In the genomic region with DNA sequence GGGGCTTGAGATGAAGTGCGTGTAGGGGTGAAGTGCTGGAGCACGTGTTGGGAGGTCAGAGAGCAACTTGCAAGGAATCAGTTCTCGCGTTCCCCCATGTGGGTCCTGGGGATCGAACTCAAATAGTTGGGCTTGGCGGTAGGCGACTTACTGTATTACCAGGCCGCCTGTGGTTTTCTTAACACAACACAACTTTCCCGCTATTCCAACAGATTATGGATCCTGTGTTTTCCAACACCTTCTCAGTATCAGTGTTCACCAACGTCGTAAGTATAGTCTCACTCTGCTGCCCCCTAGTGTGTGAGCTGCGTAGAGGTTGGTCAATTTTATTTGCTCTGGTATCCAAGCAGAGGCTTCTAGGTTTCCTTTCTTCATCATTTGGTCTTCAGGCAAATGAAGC, we compare ENCODE assay signal across 9 mouse cellular contexts. TPM values are rescaled to one million over a fixed set of nuclear protein-coding genes. Genes with fewer than 3 reads are reported as not detected.
DNase-seq lines count a peak whose midpoint lies in the region; ATAC-seq lines count a peak whose summit lies in the region.
"Had no signal": no experiment of that assay in that cellular context is flagged by ENCODE, and none has a peak within 500 bp of the region (broad histone marks: within the 10 kb centered on the region; RNA-seq: fewer than 3 reads in every experiment).

No protein-coding gene starts in this region.

- no peaks in the 10 kb centered on the region for H3K36me3 ChIP-seq in heart, embryonic 12.5 days
- H3K36me3 ChIP-seq in embryonic facial prominence, embryonic 10.5 days (replicated peaks): no peaks in the 10 kb centered on the region
- no peaks in the 10 kb centered on the region for H3K36me3 ChIP-seq in midbrain, embryonic 14.5 days (ENCODE audit: control insufficient read depth, insufficient read depth, low read length)
- H3K36me3 ChIP-seq: neural tube, embryonic 12.5 days had no signal

- 42% methylated on average over 12 of the region's 12 CpGs for WGBS in heart, embryonic 12.5 days
- WGBS in embryonic facial prominence, embryonic 10.5 days: 50% methylated on average over 12 of the region's 12 CpGs
- 46% methylated on average over 12 of the region's 12 CpGs for WGBS in midbrain, embryonic 14.5 days

- no peaks in the 10 kb centered on the region for H3K9me3 ChIP-seq in heart, embryonic 12.5 days (replicated peaks)
- no peaks in the 10 kb centered on the region for H3K9me3 ChIP-seq in embryonic facial prominence, embryonic 10.5 days
- H3K9me3 ChIP-seq in midbrain, embryonic 14.5 days (ENCODE audit: control insufficient read depth, low read length): no peaks in the 10 kb centered on the region
- H3K9me3 ChIP-seq: neural tube, embryonic 12.5 days had no signal

- peak; percentile 22 for DNase-seq in heart, adult 8-10 months (ENCODE audit: low spot score)
- peak; percentile 61 to 63 for DNase-seq in B cell, adult 2 months
- DNase-seq in adipocyte (ENCODE audit: low spot score): peak; percentile 51
- peak; percentile 35 for DNase-seq in embryonic facial prominence, embryonic 10.5 days (ENCODE audit: low spot score)
- DNase-seq in kidney, postnatal 36 days: peak; percentile 31 to 70
- DNase-seq in midbrain, embryonic 14.5 days: peak; percentile 79
- peak; percentile 52 for DNase-seq in thymus, postnatal 25 days

- no peak for ATAC-seq in heart, embryonic 12.5 days (ENCODE audit: insufficient number of reproducible peaks, low FRiP score)
- ATAC-seq in midbrain, embryonic 14.5 days (ENCODE audit: low FRiP score, low TSS enrichment): no peak

- no peaks in the 10 kb centered on the region for H3K4me1 ChIP-seq in heart, embryonic 12.5 days (replicated peaks)
- H3K4me1 ChIP-seq in embryonic facial prominence, embryonic 10.5 days: no peaks in the 10 kb centered on the region
- H3K4me1 ChIP-seq in midbrain, embryonic 14.5 days (ENCODE audit: control insufficient read depth, insufficient read depth, low read length): no peaks in the 10 kb centered on the region
- H3K4me1 ChIP-seq: neural tube, embryonic 12.5 days had no signal

- no peak overlapping the region for H3K27ac ChIP-seq in heart, embryonic 12.5 days (ENCODE audit: poor library complexity, severe bottlenecking)
- no peak overlapping the region for H3K27ac ChIP-seq in embryonic facial prominence, embryonic 10.5 days (replicated peaks)
- H3K27ac ChIP-seq in midbrain, embryonic 14.5 days (replicated peaks; ENCODE audit: low read depth, low read length): no peak overlapping the region
- H3K27ac ChIP-seq: neural tube, embryonic 12.5 days had no signal

- no peak overlapping the region for H3K9ac ChIP-seq in heart, embryonic 12.5 days
- H3K9ac ChIP-seq in midbrain, embryonic 14.5 days (replicated peaks; ENCODE audit: low read length): no peak overlapping the region
- H3K9ac ChIP-seq: neural tube, embryonic 12.5 days had no signal

- H3K4me3 ChIP-seq in heart, embryonic 12.5 days: no peak overlapping the region
- no peak overlapping the region for H3K4me3 ChIP-seq in embryonic facial prominence, embryonic 10.5 days
- H3K4me3 ChIP-seq in midbrain, embryonic 14.5 days (replicated peaks; ENCODE audit: low read depth, low read length): no peak overlapping the region
- H3K4me3 ChIP-seq: neural tube, embryonic 12.5 days had no signal

- no peak overlapping the region for H3K4me2 ChIP-seq in heart, embryonic 12.5 days
- no peak overlapping the region for H3K4me2 ChIP-seq in midbrain, embryonic 14.5 days (ENCODE audit: low read length)
- H3K4me2 ChIP-seq: neural tube, embryonic 12.5 days had no signal

- H3K27me3 ChIP-seq in heart, embryonic 12.5 days (replicated peaks): no peaks in the 10 kb centered on the region
- no peaks in the 10 kb centered on the region for H3K27me3 ChIP-seq in embryonic facial prominence, embryonic 10.5 days (replicated peaks; ENCODE audit: low read depth, poor library complexity, severe bottlenecking)
- no peaks in the 10 kb centered on the region for H3K27me3 ChIP-seq in midbrain, embryonic 14.5 days (ENCODE audit: control insufficient read depth, insufficient read depth, low read length)
- H3K27me3 ChIP-seq: neural tube, embryonic 12.5 days had no signal

RNA-seq across cellular contexts. Expression of a gene that starts 8.6 kb away (rescaled TPM):
- 1 to 10 TPM; 3.2 to 4.2 (median 3.5) TPM for total RNA-seq in heart, adult 8-10 months (2022)
- polyA plus RNA-seq in heart, embryonic 12.5 days (2016; fragmentation: Nextera tagmentation; extraction: Ambion mirVana): 0.80 and 0.98 TPM in 2 replicates
- polyA plus RNA-seq in embryonic facial prominence, embryonic 10.5 days (2016; fragmentation: Nextera tagmentation; extraction: Ambion mirVana): 2.4 and 2.5 TPM in 2 replicates
- 17.5 and 20.0 TPM in 2 replicates for polyA plus RNA-seq in midbrain, embryonic 14.5 days (2014; fragmentation: Nextera tagmentation; extraction: Ambion mirVana)

RNA-seq across cellular contexts. Expression of a gene that starts 37.4 kb away (rescaled TPM):
- 10 to 100 TPM; 14.4 to 16.6 (median 15.4) TPM for total RNA-seq in heart, adult 8-10 months (2022)
- 21.8 and 24.0 TPM in 2 replicates for polyA plus RNA-seq in heart, embryonic 12.5 days (2016; fragmentation: Nextera tagmentation; extraction: Ambion mirVana)
- 34.1 and 35.4 TPM in 2 replicates for polyA plus RNA-seq in embryonic facial prominence, embryonic 10.5 days (2016; fragmentation: Nextera tagmentation; extraction: Ambion mirVana)
- 15.7 and 23.0 TPM in 2 replicates for polyA plus RNA-seq in midbrain, embryonic 14.5 days (2014; fragmentation: Nextera tagmentation; extraction: Ambion mirVana)

RNA-seq across cellular contexts. Expression of a gene that starts 37.6 kb away (rescaled TPM):
- 10 to 100 TPM; 61.7 to 72.1 (median 66.5) TPM for total RNA-seq in heart, adult 8-10 months (2022)
- polyA plus RNA-seq in heart, embryonic 12.5 days (2016; fragmentation: Nextera tagmentation; extraction: Ambion mirVana): 116 and 124 TPM in 2 replicates
- polyA plus RNA-seq in embryonic facial prominence, embryonic 10.5 days (2016; fragmentation: Nextera tagmentation; extraction: Ambion mirVana): 126 and 130 TPM in 2 replicates
- polyA plus RNA-seq in midbrain, embryonic 14.5 days (2014; fragmentation: Nextera tagmentation; extraction: Ambion mirVana): 130 and 132 TPM in 2 replicates

Comparison
In these comparisons a context has a peak if more than half of its experiments do, and no peak if none do; other contexts are left out.
1. DNase-seq: peak in every context shown above with its lines; median percentile 79 in midbrain, embryonic 14.5 days; 62 in B cell, adult 2 months; 52 in thymus, postnatal 25 days; 51 in adipocyte; 50 in kidney, postnatal 36 days; 35 in embryonic facial prominence, embryonic 10.5 days; 22 in heart, adult 8-10 months.